Mouse (Mus musculus) layer of hippocampus, postnatal 36 days (tissue): ENCODE results near the gene Taf8. TPM values are rescaled to one million over a fixed set of nuclear protein-coding genes. Genes with fewer than 3 reads are reported as not detected.

Experiments
- total RNA-seq, 2 experiments: library from RNA; stranded (reverse); gene quantifications; 2 replicates each; pipeline ENCODE4 v1.2.3; 2021

Gene Taf8
- total RNA-seq, 2 experiments from 2014 or later: 20.9 to 22.3 TPM

Other genes starting within 250 kb of the Taf8 start
- gene Mrps10, start 133.4 kb downstream of the Taf8 start, total RNA-seq: 10 to 100 TPM; 23.9 to 29.3 TPM
- 1 to 10 TPM; 1.8 to 1.9 TPM for gene Guca1b, start 116.9 kb downstream of the Taf8 start, total RNA-seq
- gene Guca1a, start 101.7 kb downstream of the Taf8 start, total RNA-seq: not detected
- gene AI661453, start 65.7 kb downstream of the Taf8 start, total RNA-seq: under 1 TPM; 0.10 to 0.33 TPM
- not detected for gene 1700001C19Rik, start 64.9 kb downstream of the Taf8 start, total RNA-seq
- 10 to 100 TPM; 35.2 to 44.3 TPM for gene Ccnd3, start 2.8 kb upstream of the Taf8 start, total RNA-seq
- 10 to 100 TPM; 17.2 to 18.3 TPM for gene Bysl, start 109.2 kb upstream of the Taf8 start, total RNA-seq
- 10 to 100 TPM; 34.1 to 40.4 TPM for gene Med20, start 109.3 kb upstream of the Taf8 start, total RNA-seq
- 1 to 10 TPM; 5.3 to 5.4 TPM for gene Gm20517, start 109.3 kb upstream of the Taf8 start, total RNA-seq
- 10 to 100 TPM; 10.5 to 11.5 TPM for gene Usp49, start 128.4 kb upstream of the Taf8 start, total RNA-seq
- gene Tomm6, start 186.1 kb upstream of the Taf8 start, total RNA-seq: 100 to 1,000 TPM; 192 to 223 TPM
- gene Frs3, start 186.7 kb upstream of the Taf8 start, total RNA-seq: 10 to 100 TPM; 24.2 to 25.9 TPM
- 1 to 10 TPM; 3.3 to 3.4 TPM for gene Gm21981, start 192.2 kb upstream of the Taf8 start, total RNA-seq
- 1 to 10 TPM; 3.9 to 4.4 TPM for gene Prickle4, start 192.4 kb upstream of the Taf8 start, total RNA-seq
- gene Pgc, start 224.6 kb upstream of the Taf8 start, total RNA-seq: not detected
- gene Tfeb, start 234.7 kb upstream of the Taf8 start, total RNA-seq: 10 to 100 TPM; 11.5 to 13.9 TPM